Mouse (Mus musculus): ENCODE measurements at regions not wholly inside any gene's neighbourhood (a gene's known extent, or its start where the extent isn't known, plus 50 kb on each side); places are given as distances from the start of the nearest gene placed in this dataset.

DNA sequence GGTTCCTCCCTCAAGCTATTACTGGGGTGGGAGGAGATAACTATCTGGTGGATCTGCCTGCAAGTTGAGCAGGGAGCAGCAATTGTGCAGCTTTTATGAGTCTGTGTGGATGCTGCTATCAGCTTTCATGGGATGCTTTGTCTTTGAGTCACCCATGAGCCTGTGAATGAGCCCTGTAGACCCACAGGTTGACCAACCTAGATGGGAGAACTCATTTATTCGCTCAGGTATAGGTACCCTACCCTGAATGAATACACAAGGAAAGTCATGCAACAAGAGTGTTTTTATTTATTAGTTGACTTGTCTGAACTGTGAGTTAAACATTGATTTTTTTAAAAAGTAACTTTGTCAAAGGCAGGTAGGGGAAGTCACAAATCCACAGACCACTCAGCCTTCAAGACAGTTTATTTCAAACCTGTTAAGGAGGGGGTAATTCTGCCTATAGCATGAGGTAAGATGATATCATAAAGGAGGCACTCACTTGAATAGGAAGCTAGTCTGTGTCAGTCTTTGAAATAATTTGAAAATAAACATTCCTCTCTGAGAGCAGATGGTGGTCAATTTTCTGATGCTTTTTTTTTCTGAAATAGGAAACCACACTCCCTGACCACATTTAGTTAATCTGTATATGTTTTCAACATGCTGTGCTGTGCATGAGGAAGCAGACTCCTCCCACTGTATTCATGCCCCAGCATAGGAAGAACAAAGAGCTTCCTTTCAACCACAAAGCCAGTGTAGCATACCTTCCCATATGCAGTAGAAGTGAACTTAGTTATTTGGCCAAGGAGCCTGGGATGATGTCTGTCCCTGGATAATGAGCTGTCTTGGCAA, 302.0 kb downstream of the Cmpk2 start:
- H3K9ac ChIP-seq (replicated peaks) = no peak overlapping the region
- ATAC-seq (ENCODE audit: insufficient number of reproducible peaks, insufficient read depth, low FRiP score, low TSS enrichment, low read depth) = no peak
- no peaks in the 10 kb centered on the region for H3K36me3 ChIP-seq
- 95% methylated on average over 1 of the region's 1 CpGs for WGBS
- no peak overlapping the region for H3K27ac ChIP-seq
- H3K4me2 ChIP-seq = no peak overlapping the region
- H3K4me3 ChIP-seq (replicated peaks) = no peak overlapping the region
- no peaks in the 10 kb centered on the region for H3K27me3 ChIP-seq
- H3K9me3 ChIP-seq = 0 out of 2 replicates have a peak, but pooled peaks cover 3% of the 10 kb centered on the region
- peaks cover 5% of the 10 kb centered on the region; the same call in 1 of the 2 replicates for H3K4me1 ChIP-seq (replicated peaks)

DNA sequence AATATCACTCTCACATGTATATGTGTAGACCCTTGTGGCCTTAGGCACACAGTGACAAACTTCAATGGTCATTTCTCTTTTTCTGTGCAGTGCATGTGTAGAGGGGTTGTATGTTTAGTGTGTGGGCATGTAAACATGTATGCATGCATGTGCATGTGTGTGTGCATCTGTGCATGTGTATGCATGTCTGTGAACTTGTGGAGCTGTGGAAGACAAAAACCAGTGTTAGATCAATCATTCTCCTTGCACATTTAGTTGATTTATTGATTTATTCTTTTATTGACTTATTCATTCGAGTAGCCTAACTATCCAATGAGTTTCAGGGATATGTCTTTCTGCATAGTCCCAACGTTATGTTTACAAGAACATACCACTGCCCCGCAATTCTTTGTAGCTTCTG, 298.5 kb downstream of the Cmpk2 start:
- H3K27me3 ChIP-seq = no peaks in the 10 kb centered on the region

DNA sequence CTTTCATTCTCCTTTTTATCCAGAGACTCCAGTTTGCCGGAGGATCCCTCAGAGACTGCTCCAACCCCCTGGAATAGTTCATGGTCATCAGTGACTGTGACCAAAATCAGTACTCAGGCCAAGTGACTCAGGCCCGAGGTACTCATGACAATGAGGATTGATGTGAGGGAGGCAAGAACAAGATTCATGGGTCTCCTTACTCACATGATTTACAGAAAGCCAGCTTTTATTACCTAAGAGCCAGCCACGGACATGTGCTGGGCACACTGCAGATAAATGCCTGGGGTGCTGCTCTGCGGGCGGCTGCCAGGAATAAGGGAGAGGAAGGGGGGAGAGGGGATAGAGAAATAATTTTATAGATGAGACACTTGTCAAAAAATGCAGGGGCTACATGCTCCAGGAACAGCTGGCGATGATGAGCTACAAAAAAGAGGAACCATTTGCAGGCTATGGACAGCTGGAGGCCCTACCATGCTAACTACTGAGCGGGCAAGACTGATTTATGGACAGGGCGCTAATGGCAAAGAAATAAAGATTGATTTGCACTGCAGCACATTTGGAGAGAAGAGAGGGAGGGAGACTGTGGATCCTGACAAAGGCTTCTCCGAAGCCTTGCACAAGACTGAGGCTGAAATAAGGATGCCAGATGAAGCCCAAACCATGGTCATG, 289.8 kb downstream of the Cmpk2 start:
- no peak for ATAC-seq (ENCODE audit: insufficient number of reproducible peaks, insufficient read depth, low FRiP score, low TSS enrichment, low read depth)
- no peaks in the 10 kb centered on the region for H3K27me3 ChIP-seq
- no peaks in the 10 kb centered on the region for H3K36me3 ChIP-seq
- no peak overlapping the region for H3K27ac ChIP-seq
- H3K4me1 ChIP-seq (replicated peaks) = peaks cover 8% of the 10 kb centered on the region
- H3K9ac ChIP-seq (replicated peaks) = no peak overlapping the region
- H3K4me3 ChIP-seq (replicated peaks) = no peak overlapping the region
- no peaks in the 10 kb centered on the region for H3K9me3 ChIP-seq
- WGBS = 38% methylated on average over 9 of the region's 9 CpGs
- no peak overlapping the region for H3K4me2 ChIP-seq

More for the DNA sequence above, 298.5 kb downstream of the Cmpk2 start:
- Histone ChIP-seq H3K27ac (no peak overlapping the region), H3K4me2 (no peak overlapping the region), H3K4me1 (replicated peaks) (peaks cover 25% of the 10 kb centered on the region), H3K4me3 (replicated peaks) (no peak overlapping the region), H3K9ac (replicated peaks) (no peak overlapping the region), H3K36me3 (no peaks in the 10 kb centered on the region), H3K9me3 (no peaks in the 10 kb centered on the region)
- no peak for ATAC-seq (ENCODE audit: insufficient number of reproducible peaks, insufficient read depth, low FRiP score, low TSS enrichment, low read depth)
- WGBS = 74% methylated on average over 3 of the region's 3 CpGs

DNA sequence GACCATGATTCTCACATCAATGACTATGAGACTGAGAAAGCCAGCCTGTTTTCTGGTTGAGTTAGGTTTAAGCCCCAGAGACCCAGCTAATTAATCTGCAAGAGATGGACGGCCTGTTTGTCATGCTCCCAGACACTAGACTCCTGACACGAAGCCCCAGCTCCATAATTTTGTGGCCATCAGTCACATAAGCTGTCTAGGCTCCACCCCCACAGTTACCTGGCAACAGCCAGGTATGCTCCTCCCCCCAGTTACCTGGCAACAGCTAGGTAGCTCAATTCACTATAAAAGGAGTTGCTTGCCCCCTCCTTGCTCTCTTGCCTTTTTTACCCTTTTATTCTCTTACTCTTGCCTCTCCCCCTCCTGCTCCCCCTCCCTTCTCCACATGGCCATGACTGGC, 287.3 kb downstream of the Cmpk2 start:
- no peak for ATAC-seq (ENCODE audit: insufficient number of reproducible peaks, insufficient read depth, low FRiP score, low TSS enrichment, low read depth)
- Histone ChIP-seq H3K27me3 (no peaks in the 10 kb centered on the region), H3K36me3 (no peaks in the 10 kb centered on the region), H3K9ac (replicated peaks) (no peak overlapping the region), H3K9me3 (no peaks in the 10 kb centered on the region), H3K4me2 (no peak overlapping the region), H3K4me3 (replicated peaks) (no peak overlapping the region), H3K27ac (no peak overlapping the region), H3K4me1 (replicated peaks) (peaks cover 4% of the 10 kb centered on the region; the same call in 1 of the 2 replicates)
- WGBS = 43% methylated on average over 2 of the region's 2 CpGs

DNA sequence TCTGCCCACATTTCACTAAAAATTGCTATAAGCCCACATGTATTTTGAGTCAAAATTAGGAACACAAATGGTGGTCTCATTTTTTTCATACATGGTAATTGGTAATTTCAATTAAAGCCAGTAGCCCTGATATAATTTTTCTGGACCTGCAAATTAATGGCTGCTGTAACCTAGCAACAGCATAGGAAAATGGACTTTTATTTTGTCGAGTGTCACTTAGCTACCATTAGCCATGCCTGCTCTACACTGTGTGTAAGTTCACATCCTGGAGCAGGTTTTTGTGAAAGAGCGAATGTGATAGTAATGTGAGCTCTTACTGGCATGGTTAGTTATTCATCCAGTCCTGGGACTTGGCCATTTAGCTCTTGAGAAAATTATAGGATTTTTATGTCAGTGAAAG, 285.6 kb downstream of the Cmpk2 start:
- Histone ChIP-seq H3K27ac (no peak overlapping the region), H3K9ac (replicated peaks) (no peak overlapping the region), H3K9me3 (no peaks in the 10 kb centered on the region), H3K4me2 (no peak overlapping the region), H3K4me1 (replicated peaks) (peaks cover 4% of the 10 kb centered on the region; the same call in 1 of the 2 replicates), H3K36me3 (no peaks in the 10 kb centered on the region), H3K27me3 (no peaks in the 10 kb centered on the region), H3K4me3 (replicated peaks) (no peak overlapping the region)
- ATAC-seq (ENCODE audit: insufficient number of reproducible peaks, insufficient read depth, low FRiP score, low TSS enrichment, low read depth) = no peak
- 80% methylated on average over 2 of the region's 2 CpGs for WGBS

DNA sequence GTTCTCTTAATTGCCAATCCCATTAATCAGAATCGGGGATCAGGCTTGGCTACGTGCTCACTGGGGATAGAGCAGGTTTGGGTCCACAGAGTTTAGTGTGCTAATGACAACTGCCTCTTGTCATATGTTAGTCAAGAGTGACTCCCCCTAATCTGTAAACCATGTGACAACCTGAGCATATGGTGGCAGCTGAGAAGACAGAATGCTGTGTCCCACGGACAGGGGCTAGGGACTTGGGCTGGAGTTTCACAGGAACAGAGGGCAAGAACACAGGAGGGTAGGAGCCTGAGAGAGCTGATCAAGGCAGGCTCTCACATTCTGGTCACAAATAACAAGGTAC, 265.5 kb downstream of the Cmpk2 start:
- Histone ChIP-seq H3K27ac (no peak overlapping the region), H3K4me3 (replicated peaks) (no peak overlapping the region), H3K4me1 (replicated peaks) (peaks cover 18% of the 10 kb centered on the region), H3K27me3 (no peaks in the 10 kb centered on the region), H3K9me3 (no peaks in the 10 kb centered on the region), H3K36me3 (no peaks in the 10 kb centered on the region), H3K9ac (replicated peaks) (no peak overlapping the region), H3K4me2 (no peak overlapping the region)
- WGBS = 17% methylated on average over 3 of the region's 3 CpGs
- no peak for ATAC-seq (ENCODE audit: insufficient number of reproducible peaks, insufficient read depth, low FRiP score, low TSS enrichment, low read depth)

DNA sequence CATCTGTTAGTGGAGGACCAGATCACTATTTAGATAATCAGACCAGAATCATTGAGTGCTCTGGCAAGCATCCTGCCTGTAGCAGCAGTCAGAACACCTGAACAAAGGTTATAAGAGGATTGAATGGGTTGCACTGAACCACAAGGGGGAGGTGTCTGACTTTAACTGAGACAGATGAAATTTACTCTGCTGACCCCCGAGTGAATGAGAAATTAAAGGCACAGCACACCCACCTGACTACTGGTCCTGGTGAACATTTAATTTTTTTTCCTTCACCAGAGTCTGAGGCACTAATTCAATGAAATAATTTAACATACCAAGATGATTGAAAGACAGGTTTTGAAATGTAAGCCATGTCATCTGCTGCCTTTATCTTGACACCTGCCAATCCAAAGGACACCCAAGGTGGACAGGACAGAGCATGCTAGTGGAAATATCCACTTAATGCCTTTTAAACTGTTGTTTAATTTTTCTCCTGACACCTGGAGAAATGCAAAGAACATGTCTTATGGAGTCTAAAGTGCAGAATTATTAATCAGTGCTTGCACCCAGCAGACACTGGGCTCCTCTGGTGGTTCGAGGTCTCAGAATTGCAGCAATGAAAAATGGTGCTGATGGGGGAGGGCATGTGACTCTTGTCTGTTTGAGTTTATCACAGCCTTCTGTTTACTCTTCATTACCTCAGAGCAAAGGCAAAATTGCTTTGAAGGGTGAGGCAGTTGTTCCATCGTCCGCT, 265.0 kb downstream of the Cmpk2 start:
- H3K36me3 ChIP-seq = no peaks in the 10 kb centered on the region
- WGBS = 14% methylated on average over 4 of the region's 4 CpGs
- H3K4me1 ChIP-seq (replicated peaks) = peaks cover 18% of the 10 kb centered on the region
- no peak overlapping the region for H3K4me2 ChIP-seq
- H3K27me3 ChIP-seq = no peaks in the 10 kb centered on the region
- H3K4me3 ChIP-seq (replicated peaks) = no peak overlapping the region
- H3K9me3 ChIP-seq = no peaks in the 10 kb centered on the region
- H3K9ac ChIP-seq (replicated peaks) = no peak overlapping the region
- H3K27ac ChIP-seq = no peak overlapping the region
- no peak for ATAC-seq (ENCODE audit: insufficient number of reproducible peaks, insufficient read depth, low FRiP score, low TSS enrichment, low read depth)

DNA sequence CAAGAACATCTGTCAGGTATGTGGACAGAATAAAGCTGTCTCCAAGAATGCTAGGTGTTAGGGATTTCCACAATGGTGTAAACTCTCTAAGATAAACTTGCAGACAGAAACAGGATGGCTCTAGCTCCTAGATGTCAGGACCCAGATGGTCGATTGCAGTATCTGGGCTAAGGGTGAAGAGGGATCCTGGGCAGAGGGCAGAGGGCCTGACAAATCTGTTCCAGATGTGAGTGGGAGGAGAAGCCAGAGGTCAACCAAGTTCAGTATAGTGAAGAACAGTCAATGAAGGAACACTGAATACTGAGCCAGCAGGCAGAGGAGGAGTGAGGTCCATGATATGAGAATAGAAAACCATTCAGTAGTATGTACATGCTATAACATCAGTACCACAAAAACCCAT, 254.4 kb downstream of the Cmpk2 start:
- no peaks in the 10 kb centered on the region for H3K36me3 ChIP-seq
- peaks cover 15% of the 10 kb centered on the region for H3K4me1 ChIP-seq (replicated peaks)
- no peak overlapping the region for H3K4me2 ChIP-seq
- H3K9me3 ChIP-seq = 0 out of 2 replicates have a peak, but pooled peaks cover 4% of the 10 kb centered on the region
- H3K9ac ChIP-seq (replicated peaks) = no peak overlapping the region
- no peak overlapping the region for H3K4me3 ChIP-seq (replicated peaks)
- WGBS = 18% methylated on average over 1 of the region's 1 CpGs
- no peak overlapping the region for H3K27ac ChIP-seq
- no peak for ATAC-seq (ENCODE audit: insufficient number of reproducible peaks, insufficient read depth, low FRiP score, low TSS enrichment, low read depth)
- no peaks in the 10 kb centered on the region for H3K27me3 ChIP-seq

DNA sequence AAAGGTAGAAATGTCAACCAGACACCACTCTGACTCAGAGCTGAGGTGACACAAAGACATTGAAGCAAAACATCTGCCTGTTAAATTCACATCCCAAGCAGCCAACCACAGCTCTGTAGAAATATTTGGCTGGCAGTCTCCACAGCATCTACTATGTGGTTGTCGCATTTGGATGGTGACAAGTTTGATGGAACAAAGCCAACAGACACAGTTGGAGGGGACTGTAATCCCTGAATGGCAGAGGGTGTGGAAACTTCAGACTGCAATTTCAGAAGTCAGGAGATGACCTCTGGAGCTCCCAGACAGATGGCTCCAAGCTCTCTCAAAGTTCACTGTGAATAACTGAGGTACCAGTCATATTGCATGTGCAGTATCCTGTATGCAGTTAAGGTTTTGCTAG, 229.8 kb downstream of the Cmpk2 start:
- Histone ChIP-seq H3K4me3 (replicated peaks) (no peak overlapping the region), H3K4me1 (replicated peaks) (no peaks in the 10 kb centered on the region), H3K27ac (no peak overlapping the region), H3K36me3 (no peaks in the 10 kb centered on the region), H3K4me2 (no peak overlapping the region), H3K27me3 (no peaks in the 10 kb centered on the region), H3K9ac (replicated peaks) (no peak overlapping the region), H3K9me3 (no peaks in the 10 kb centered on the region)
- WGBS = 91% methylated on average over 1 of the region's 1 CpGs
- ATAC-seq (ENCODE audit: insufficient number of reproducible peaks, insufficient read depth, low FRiP score, low TSS enrichment, low read depth) = no peak

DNA sequence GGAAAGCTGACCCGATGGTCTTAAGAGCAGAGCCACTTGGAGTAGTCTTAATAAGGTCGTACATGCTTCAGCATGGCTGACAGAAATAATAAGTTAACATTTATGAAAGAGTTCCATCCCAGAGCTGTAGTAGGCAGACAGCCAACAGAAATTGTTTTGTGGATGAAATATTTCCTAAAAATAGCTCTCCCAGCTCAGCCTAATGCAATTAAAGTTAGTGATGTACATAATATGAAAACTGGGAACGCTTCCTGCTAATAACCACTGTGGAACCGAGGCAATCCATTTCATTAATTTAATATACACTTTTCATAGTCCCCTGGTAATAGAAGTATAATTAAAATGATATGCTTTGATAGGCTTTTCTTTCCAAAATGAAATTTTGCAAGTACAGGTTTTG, 219.0 kb downstream of the Cmpk2 start:
- H3K36me3 ChIP-seq = no peaks in the 10 kb centered on the region
- no peak for ATAC-seq (ENCODE audit: insufficient number of reproducible peaks, insufficient read depth, low FRiP score, low TSS enrichment, low read depth)
- 83% methylated on average over 4 of the region's 4 CpGs for WGBS
- no peaks in the 10 kb centered on the region for H3K9me3 ChIP-seq
- H3K4me1 ChIP-seq (replicated peaks) = no peaks in the 10 kb centered on the region
- H3K27ac ChIP-seq = no peak overlapping the region
- no peak overlapping the region for H3K4me2 ChIP-seq
- no peak overlapping the region for H3K4me3 ChIP-seq (replicated peaks)
- H3K9ac ChIP-seq (replicated peaks) = no peak overlapping the region
- H3K27me3 ChIP-seq = no peaks in the 10 kb centered on the region

DNA sequence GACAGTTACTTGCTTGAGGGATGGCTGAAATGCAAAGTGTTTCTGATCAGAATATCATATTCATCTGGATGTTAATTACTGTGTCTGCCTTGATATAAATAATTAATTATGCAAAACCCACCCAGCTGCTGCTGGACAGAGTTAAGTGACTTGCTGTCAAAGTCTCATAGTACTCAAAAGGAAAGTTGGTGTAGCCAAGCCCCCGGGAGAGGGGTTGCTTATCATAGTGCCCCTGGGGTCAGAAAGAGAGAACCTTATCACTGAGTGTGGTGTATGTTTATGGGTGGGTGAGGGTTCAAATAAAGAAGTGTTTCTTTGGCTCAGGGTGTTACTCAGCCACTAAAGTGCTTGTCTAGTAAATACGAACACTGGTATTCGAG, 211.6 kb downstream of the Cmpk2 start:
- H3K4me2 ChIP-seq = no peak overlapping the region
- H3K9ac ChIP-seq (replicated peaks) = no peak overlapping the region
- no peak for ATAC-seq (ENCODE audit: insufficient number of reproducible peaks, insufficient read depth, low FRiP score, low TSS enrichment, low read depth)
- 89% methylated on average over 3 of the region's 3 CpGs for WGBS
- H3K4me1 ChIP-seq (replicated peaks) = no peaks in the 10 kb centered on the region
- H3K4me3 ChIP-seq (replicated peaks) = no peak overlapping the region
- H3K27ac ChIP-seq = no peak overlapping the region
- no peaks in the 10 kb centered on the region for H3K36me3 ChIP-seq
- no peaks in the 10 kb centered on the region for H3K27me3 ChIP-seq
- no peaks in the 10 kb centered on the region for H3K9me3 ChIP-seq

All from limb, embryonic 12.5 days (tissue).